ENCODE assay signal across 9 mouse cellular contexts in genomic region chr12:8298361-8299142, GRCm38 (mm10). TPM values are rescaled to one million over a fixed set of nuclear protein-coding genes. Genes with fewer than 3 reads are reported as not detected.
DNase-seq lines count a peak whose midpoint lies in the region; ATAC-seq and TF ChIP-seq lines count a peak whose summit lies in the region.
"Had no signal": no experiment of that assay in that cellular context is flagged by ENCODE, and none has a peak within 500 bp of the region (broad histone marks: within the 10 kb centered on the region; RNA-seq: fewer than 3 reads in every experiment).

No protein-coding gene starts in this region.

- no peak for TF ChIP-seq CTCF in brain, embryonic 14.5 days (IDR thresholded peaks at IDR 0.05; ENCODE audit: borderline replicate concordance, extremely low read depth, insufficient read depth, insufficient read length)

- no peak for TF ChIP-seq POLR2A in brain, embryonic 14.5 days (IDR thresholded peaks at IDR 0.05; ENCODE audit: borderline replicate concordance, extremely low read depth, insufficient read depth, insufficient read length, poor library complexity, severe bottlenecking)

- H3K4me1 ChIP-seq in heart, embryonic 12.5 days (replicated peaks) = peaks cover 34% of the 10 kb centered on the region
- peaks cover 16% of the 10 kb centered on the region for H3K4me1 ChIP-seq in hindbrain, embryonic 14.5 days (replicated peaks; ENCODE audit: control insufficient read depth, insufficient read depth, low read length)
- peaks cover 27% of the 10 kb centered on the region for H3K4me1 ChIP-seq in midbrain, embryonic 15.5 days

- peak overlapping the region; percentile 55 for H3K9ac ChIP-seq in heart, embryonic 12.5 days
- H3K9ac ChIP-seq in hindbrain, embryonic 14.5 days = peak overlapping the region; percentile 36; the same call in 1 of the 2 replicates
- no peak overlapping the region for H3K9ac ChIP-seq in midbrain, embryonic 15.5 days

- WGBS in heart, embryonic 12.5 days = 2% methylated on average over 82 of the region's 85 CpGs
- 1% methylated on average over 74 of the region's 85 CpGs for WGBS in hindbrain, embryonic 14.5 days
- WGBS in midbrain, embryonic 15.5 days = under 1% methylated on average over 75 of the region's 85 CpGs

- H3K9me3 ChIP-seq in heart, embryonic 12.5 days (replicated peaks) = no peaks in the 10 kb centered on the region
- no peaks in the 10 kb centered on the region for H3K9me3 ChIP-seq in hindbrain, embryonic 14.5 days (ENCODE audit: control insufficient read depth, low read length)
- no peaks in the 10 kb centered on the region for H3K9me3 ChIP-seq in midbrain, embryonic 15.5 days

- H3K27ac ChIP-seq in heart, embryonic 12.5 days (ENCODE audit: poor library complexity, severe bottlenecking) = no peak overlapping the region
- no peak overlapping the region for H3K27ac ChIP-seq in hindbrain, embryonic 14.5 days
- no peak overlapping the region for H3K27ac ChIP-seq in midbrain, embryonic 15.5 days

- H3K4me2 ChIP-seq in heart, embryonic 12.5 days = peak overlapping the region; percentile 80
- peak overlapping the region; percentile 52 for H3K4me2 ChIP-seq in hindbrain, embryonic 14.5 days (replicated peaks)
- peak overlapping the region; percentile 62 for H3K4me2 ChIP-seq in midbrain, embryonic 15.5 days

- DNase-seq in heart, adult 9 months (ENCODE audit: low spot score in 2 of 2) = no peak
- DNase-seq in brain, embryonic 14.5 days (ENCODE audit: low read depth) = peak; percentile 23
- no peak for DNase-seq in hindbrain, embryonic 14.5 days (ENCODE audit: low spot score)
- no peak for DNase-seq in right cerebral cortex, adult 2 months (ENCODE audit: low spot score in 2 of 2)
- DNase-seq in frontal cortex, adult 2 months (ENCODE audit: extremely low spot score in 1 of 2, low spot score in 1 of 2) = no peak

- peaks cover 92% of the 10 kb centered on the region for H3K27me3 ChIP-seq in heart, embryonic 12.5 days (replicated peaks)
- peaks cover 92% of the 10 kb centered on the region for H3K27me3 ChIP-seq in hindbrain, embryonic 14.5 days (ENCODE audit: control insufficient read depth, insufficient read depth, low read length)
- H3K27me3 ChIP-seq in midbrain, embryonic 15.5 days (replicated peaks) = peaks cover 88% of the 10 kb centered on the region

- H3K36me3 ChIP-seq in heart, embryonic 12.5 days = no peaks in the 10 kb centered on the region
- H3K36me3 ChIP-seq in hindbrain, embryonic 14.5 days (replicated peaks; ENCODE audit: control insufficient read depth, insufficient read depth) = no peaks in the 10 kb centered on the region
- no peaks in the 10 kb centered on the region for H3K36me3 ChIP-seq in midbrain, embryonic 15.5 days (replicated peaks)

- peak overlapping the region; percentile 52 for H3K4me3 ChIP-seq in heart, embryonic 12.5 days
- H3K4me3 ChIP-seq in hindbrain, embryonic 14.5 days (replicated peaks; ENCODE audit: low read length) = peak overlapping the region; percentile 29
- H3K4me3 ChIP-seq in midbrain, embryonic 15.5 days = peak overlapping the region; percentile 39

- ATAC-seq in heart, embryonic 12.5 days (ENCODE audit: insufficient number of reproducible peaks, low FRiP score) = no peak
- peak; percentile 15; the same call in 1 of the 2 replicates for ATAC-seq in hindbrain, embryonic 14.5 days (ENCODE audit: low FRiP score)
- peak; percentile 7; the same call in 1 of the 2 replicates for ATAC-seq in midbrain, embryonic 15.5 days (replicated peaks)
- ATAC-seq in megakaryocyte progenitor cell, adult 5-6 weeks (replicated peaks; ENCODE audit: poor library complexity) = no peak

RNA-seq across cellular contexts. Expression of gene Gdf7, which starts 3.2 kb away (rescaled TPM):
- polyA plus RNA-seq in heart, embryonic 12.5 days (2016; fragmentation: Nextera tagmentation; extraction: Ambion mirVana) = 0.24 and 0.27 TPM in 2 replicates
- polyA plus RNA-seq in brain, embryonic 14.5 days (2012; rRNA removed) = 0.45 and 0.98 TPM in 2 replicates
- polyA plus RNA-seq in hindbrain, embryonic 14.5 days (2014; fragmentation: Nextera tagmentation; extraction: Ambion mirVana) = 0.14 and 0.67 TPM in 2 replicates
- polyA plus RNA-seq in midbrain, embryonic 15.5 days (2015; fragmentation: Nextera tagmentation; extraction: Ambion mirVana) = 0.19 and 0.23 TPM in 2 replicates
- total RNA-seq in megakaryocyte progenitor cell, adult 5-6 weeks (2015) = not detected in 2 replicates
- total RNA-seq in megakaryocyte progenitor cell, adult 5-6 weeks (2017) = not detected in 2 replicates
- polyA plus RNA-seq in frontal cortex, adult 2 months (2012; rRNA removed) = 0.08 and 0.26 TPM in 2 replicates
- polyA plus RNA-seq: spleen, adult 2 months had no signal

RNA-seq across cellular contexts. Expression of gene Hs1bp3, which starts 14.7 kb away (rescaled TPM):
- 16.5 and 18.3 TPM in 2 replicates for polyA plus RNA-seq in heart, embryonic 12.5 days (2016; fragmentation: Nextera tagmentation; extraction: Ambion mirVana)
- polyA plus RNA-seq in brain, embryonic 14.5 days (2012; rRNA removed) = 11.1 and 11.7 TPM in 2 replicates
- 5.9 and 6.2 TPM in 2 replicates for polyA plus RNA-seq in hindbrain, embryonic 14.5 days (2014; fragmentation: Nextera tagmentation; extraction: Ambion mirVana)
- 8.9 and 10.8 TPM in 2 replicates for polyA plus RNA-seq in midbrain, embryonic 15.5 days (2015; fragmentation: Nextera tagmentation; extraction: Ambion mirVana)
- total RNA-seq in megakaryocyte progenitor cell, adult 5-6 weeks (2015) = 5.6 and 8.3 TPM in 2 replicates
- total RNA-seq in megakaryocyte progenitor cell, adult 5-6 weeks (2017) = 4.4 and 7.4 TPM in 2 replicates
- polyA plus RNA-seq in frontal cortex, adult 2 months (2012; rRNA removed) = 12.8 and 13.5 TPM in 2 replicates

Comparison
In these comparisons a context has a peak if more than half of its experiments do, and no peak if none do; other contexts are left out.
1. ATAC-seq: peak in hindbrain, embryonic 14.5 days (single experiment) and midbrain, embryonic 15.5 days (single experiment); none in heart, embryonic 12.5 days (single experiment) and megakaryocyte progenitor cell, adult 5-6 weeks (single experiment).
2. Peak in every context shown above with its lines, with median percentiles within 50 percentile points of each other: H3K4me2 ChIP-seq and H3K4me3 ChIP-seq.